Mouse (Mus musculus): Measurements from ENCODE around the gene Fam160b1.
A peak's percentile ranks its signal among the peaks of the same experiment; 100 is the strongest.

Gene Fam160b1

GRCm38 (mm10) chr19:57360341-57361130, at the start of gene Fam160b1:
Gene Fam160b1, plus strand, starts transcription at chr19:57360680.
- DNase-seq (ENCODE audit: low read depth, low spot score), result peak; percentile 95

GRCm38 (mm10) chr19:57313226-57313625, 47.3 kb upstream of the Fam160b1 start:
- no peak for DNase-seq (ENCODE audit: low read depth, low spot score)

GRCm38 (mm10) chr19:57313891-57314345, 46.6 kb upstream of the Fam160b1 start:
- DNase-seq (ENCODE audit: low read depth, low spot score), result no peak

GRCm38 (mm10) chr19:57314346-57315012, 46.0 kb upstream of the Fam160b1 start, which contains the start of gene Ablim1:
Gene Ablim1, minus strand, starts transcription at chr19:57314919.
- DNase-seq (ENCODE audit: low read depth, low spot score), result no peak

- DNase-seq (ENCODE audit: low read depth, low spot score), result no peak
Observed at GRCm38 (mm10) chr19:57315013-57315565, 45.4 kb upstream of the Fam160b1 start.

GRCm38 (mm10) chr19:57316597-57316996, 43.9 kb upstream of the Fam160b1 start:
- no peak for DNase-seq (ENCODE audit: low read depth, low spot score)

- no peak for DNase-seq (ENCODE audit: low read depth, low spot score)
Observed at GRCm38 (mm10) chr19:57320656-57321382, 39.7 kb upstream of the Fam160b1 start.

GRCm38 (mm10) chr19:57321839-57322238, 38.6 kb upstream of the Fam160b1 start:
- no peak for DNase-seq (ENCODE audit: low read depth, low spot score)

GRCm38 (mm10) chr19:57322491-57322890, 38.0 kb upstream of the Fam160b1 start:
- DNase-seq (ENCODE audit: low read depth, low spot score), result no peak

GRCm38 (mm10) chr19:57323087-57323486, 37.4 kb upstream of the Fam160b1 start:
- DNase-seq (ENCODE audit: low read depth, low spot score), result peak; percentile 46

GRCm38 (mm10) chr19:57325748-57326300, 34.7 kb upstream of the Fam160b1 start:
- peak; percentile 63 for DNase-seq (ENCODE audit: low read depth, low spot score)

- DNase-seq (ENCODE audit: low read depth, low spot score), result peak; percentile 65
Observed at GRCm38 (mm10) chr19:57327679-57328078, 32.8 kb upstream of the Fam160b1 start.

GRCm38 (mm10) chr19:57328269-57328668, 32.2 kb upstream of the Fam160b1 start:
- DNase-seq (ENCODE audit: low read depth, low spot score), result no peak

- DNase-seq (ENCODE audit: low read depth, low spot score), result peak; percentile 57
Observed at GRCm38 (mm10) chr19:57328792-57329191, 31.7 kb upstream of the Fam160b1 start.

GRCm38 (mm10) chr19:57330309-57330708, 30.2 kb upstream of the Fam160b1 start:
- DNase-seq (ENCODE audit: low read depth, low spot score), result no peak

- DNase-seq (ENCODE audit: low read depth, low spot score), result no peak
Observed at GRCm38 (mm10) chr19:57331237-57331636, 29.2 kb upstream of the Fam160b1 start.

- no peak for DNase-seq (ENCODE audit: low read depth, low spot score)
Observed at GRCm38 (mm10) chr19:57333356-57333755, 27.1 kb upstream of the Fam160b1 start.

GRCm38 (mm10) chr19:57335135-57335534, 25.3 kb upstream of the Fam160b1 start:
- DNase-seq (ENCODE audit: low read depth, low spot score), result no peak

GRCm38 (mm10) chr19:57339281-57339864, 21.1 kb upstream of the Fam160b1 start:
- DNase-seq (ENCODE audit: low read depth, low spot score), result no peak

- no peak for DNase-seq (ENCODE audit: low read depth, low spot score)
Observed at GRCm38 (mm10) chr19:57340900-57341742, 19.4 kb upstream of the Fam160b1 start.

Data from CD4-positive helper T cell, adult 2 months (primary cell).